Mouse (Mus musculus) heart, adult 18-20 months (tissue): ENCODE data around the gene Olfr1215. TPM values are rescaled to one million over a fixed set of nuclear protein-coding genes. Genes with fewer than 3 reads are reported as not detected.
"Not testable (repeated sequence)": the region's sequence is repeated elsewhere in the genome, so short reads cannot be mapped to it uniquely, and the experiment has no call there.

Experiments
- DNase-seq, 2 experiments: peaks; one replicate each; pipeline ENCODE4 v3.0.0; 2021 to 2022; ENCODE audit warnings: mixed read lengths in 1 of 2
- long read RNA-seq, 2 experiments: library from polyadenylated mRNA; stranded (forward); transcript quantifications; one replicate each; pipeline ENCODE4 v2.0.0; 2021
- total RNA-seq, 2 experiments: library from RNA; stranded (reverse); gene quantifications; 2 replicates each; pipeline ENCODE4 v1.2.3; 2021

Olfr1215 gene
- not detected for total RNA-seq
- long read RNA-seq, experiment 1: 0 reads
- long read RNA-seq, experiment 2: 0 reads

DNA sequence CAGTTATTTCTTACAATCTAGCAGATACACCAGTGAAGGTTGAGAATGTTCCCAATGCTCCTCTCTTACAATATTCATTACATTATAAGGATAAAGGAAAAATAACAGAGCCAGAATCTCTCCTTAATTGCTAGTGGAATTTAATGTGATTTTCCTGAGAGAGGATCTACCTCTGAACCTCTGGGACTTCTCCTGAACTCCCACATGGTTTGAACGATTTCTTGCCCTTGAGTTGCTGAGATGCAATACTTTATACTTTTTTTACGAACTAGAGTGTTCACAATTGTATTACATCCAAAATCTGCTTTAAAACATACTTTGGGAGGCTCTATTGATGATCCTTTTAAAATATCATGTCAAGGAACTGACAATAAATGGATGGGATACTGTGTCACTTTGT, at the start of gene Olfr1215:
Gene Olfr1215 (minus strand): TSS at position 101 of the 400 bp plus-strand sequence.
- DNase-seq: no peak

- DNase-seq: no peak
Measured at GRCm38 (mm10) chr2:89031965-89032364, 25.2 kb upstream of the Olfr1215 start, which contains the start of gene Olfr1217. Gene Olfr1217, minus strand, starts transcription at chr2:89032065.

DNA sequence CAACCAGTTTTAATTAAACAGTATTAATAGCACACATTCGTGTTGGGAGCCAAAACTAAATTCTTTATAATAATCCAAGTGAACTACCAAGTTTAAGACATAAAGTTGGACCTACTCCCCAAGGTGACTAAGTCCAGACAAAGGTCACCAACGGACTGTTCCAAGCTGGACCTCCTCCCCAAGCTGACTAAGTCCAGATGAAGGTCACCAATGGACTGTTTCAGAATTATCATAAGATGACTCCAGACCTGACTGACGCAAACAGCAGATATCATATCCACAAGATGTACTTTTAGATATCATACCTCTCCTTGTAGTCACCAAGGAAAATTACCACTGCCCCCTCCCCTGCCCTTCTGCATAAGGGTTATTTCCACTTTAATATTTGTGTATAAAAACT, 14.7 kb upstream of the Olfr1215 start:
- not testable (repeated sequence) for DNase-seq

- DNase-seq: no peak
Measured at GRCm38 (mm10) chr2:89018240-89018639, 11.5 kb upstream of the Olfr1215 start, which contains the start of gene Olfr1216. Gene Olfr1216, minus strand, starts transcription at chr2:89018340.

DNA sequence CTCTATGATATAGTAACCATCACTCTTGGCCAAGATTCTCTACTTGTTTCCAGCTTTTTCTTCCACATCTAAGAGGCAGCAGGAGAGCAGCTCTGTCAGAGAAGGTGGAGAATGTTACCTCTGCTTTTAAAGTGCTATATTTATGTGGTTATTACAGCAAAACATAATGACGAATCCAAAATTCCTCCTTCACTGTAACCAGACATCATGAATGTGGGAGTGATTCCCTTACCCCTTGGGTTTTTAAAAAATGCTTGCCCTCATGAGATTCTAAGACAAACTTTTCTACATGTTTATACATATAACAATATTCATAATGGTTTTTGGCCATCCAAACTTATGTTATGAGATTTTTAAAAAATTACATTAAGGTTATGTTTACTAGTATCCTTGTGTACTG, 14.2 kb downstream of the Olfr1215 start, which contains the start of gene Olfr1214:
Gene Olfr1214 (minus strand): TSS at position 101 of the 400 bp plus-strand sequence.
- DNase-seq: no peak

DNA sequence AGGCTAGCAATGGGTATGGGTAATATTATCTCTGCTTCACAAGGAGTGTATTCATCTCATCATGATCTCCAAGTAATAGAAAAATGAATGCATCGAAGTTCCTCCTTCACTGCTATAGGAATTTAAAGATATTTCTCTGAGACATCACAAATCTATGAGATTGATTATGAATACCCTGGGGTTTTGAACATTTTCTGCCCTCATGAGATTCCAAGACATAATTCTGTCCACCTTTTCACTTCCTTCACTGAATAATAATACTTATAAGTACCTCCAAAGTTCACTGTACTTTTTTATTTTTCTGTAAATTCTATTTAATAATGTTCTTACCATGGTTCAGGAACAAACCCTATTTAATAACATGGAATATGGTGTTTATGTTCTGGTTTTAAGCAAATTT, 26.6 kb downstream of the Olfr1215 start, which contains the start of gene Gm13762:
Gene Gm13762 (minus strand): TSS at position 101 of the 400 bp plus-strand sequence.
- DNase-seq: no peak

DNA sequence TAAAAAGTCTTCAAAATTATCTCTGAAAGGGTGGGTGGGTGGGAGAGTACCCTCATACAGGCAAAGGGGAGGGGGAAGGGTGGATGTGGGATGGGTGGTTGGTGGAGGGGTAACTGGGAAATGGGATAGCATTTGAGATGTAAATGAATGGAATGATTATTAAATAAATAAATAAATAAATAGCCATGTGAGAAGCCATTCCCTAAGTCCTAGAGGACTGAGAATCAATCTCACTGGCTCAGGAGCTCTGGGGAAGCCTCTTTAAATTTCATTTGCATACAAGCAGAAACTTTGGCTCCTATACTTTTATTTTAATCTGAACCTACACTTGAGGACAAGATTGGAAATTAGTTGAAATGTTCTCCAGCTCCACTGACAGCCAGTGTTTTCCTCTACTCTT, 53.1 kb downstream of the Olfr1215 start, which contains the start of gene Olfr1212:
Gene Olfr1212 (plus strand): TSS at position 301 of the 400 bp plus-strand sequence.
- DNase-seq: no peak

Other genes with a start within 250 kb of the Olfr1215 start
- not detected for gene Olfr1199, start 246.5 kb downstream of the Olfr1215 start, total RNA-seq
- not detected for gene Olfr1200, start 236.5 kb downstream of the Olfr1215 start, total RNA-seq
- gene Olfr1201, start 213.9 kb downstream of the Olfr1215 start, total RNA-seq: not detected
- not detected for gene Olfr1202, start 192.5 kb downstream of the Olfr1215 start, total RNA-seq
- not detected for gene Olfr1205, start 177.2 kb downstream of the Olfr1215 start, total RNA-seq
- gene Olfr1204, start 157.7 kb downstream of the Olfr1215 start, total RNA-seq: not detected
- gene Olfr1206, start 143.7 kb downstream of the Olfr1215 start, total RNA-seq: not detected
- gene Olfr1208, start 104.7 kb downstream of the Olfr1215 start, total RNA-seq: not detected
- not detected for gene Olfr1209, start 91.8 kb downstream of the Olfr1215 start, total RNA-seq
- not detected for gene Olfr1211, start 68.9 kb downstream of the Olfr1215 start, total RNA-seq
- not detected for gene Olfr1212, start 53.0 kb downstream of the Olfr1215 start, total RNA-seq
- gene Gm13762, start 26.7 kb downstream of the Olfr1215 start, total RNA-seq: not detected
- gene Olfr1214, start 14.3 kb downstream of the Olfr1215 start, total RNA-seq: not detected
- not detected for gene Olfr1216, start 11.4 kb upstream of the Olfr1215 start, total RNA-seq
- gene Olfr1217, start 25.1 kb upstream of the Olfr1215 start, total RNA-seq: not detected
- gene Olfr1218, start 54.2 kb upstream of the Olfr1215 start, total RNA-seq: not detected
- gene Olfr1219, start 76.5 kb upstream of the Olfr1215 start, total RNA-seq: not detected
- gene Olfr1220, start 99.9 kb upstream of the Olfr1215 start, total RNA-seq: not detected
- not detected for gene Olfr1221, start 110.3 kb upstream of the Olfr1215 start, total RNA-seq
- not detected for gene Olfr1222, start 126.1 kb upstream of the Olfr1215 start, total RNA-seq
- not detected for gene Olfr1223, start 144.6 kb upstream of the Olfr1215 start, total RNA-seq
- not detected for gene Olfr1224-ps1, start 157.1 kb upstream of the Olfr1215 start, total RNA-seq
- not detected for gene Olfr1225, start 167.7 kb upstream of the Olfr1215 start, total RNA-seq
- not detected for gene Olfr1226, start 193.1 kb upstream of the Olfr1215 start, total RNA-seq
- gene Olfr1228, start 247.1 kb upstream of the Olfr1215 start, total RNA-seq: not detected